Comparison of ENCODE assay signal across 13 mouse cellular contexts in the genomic region with DNA sequence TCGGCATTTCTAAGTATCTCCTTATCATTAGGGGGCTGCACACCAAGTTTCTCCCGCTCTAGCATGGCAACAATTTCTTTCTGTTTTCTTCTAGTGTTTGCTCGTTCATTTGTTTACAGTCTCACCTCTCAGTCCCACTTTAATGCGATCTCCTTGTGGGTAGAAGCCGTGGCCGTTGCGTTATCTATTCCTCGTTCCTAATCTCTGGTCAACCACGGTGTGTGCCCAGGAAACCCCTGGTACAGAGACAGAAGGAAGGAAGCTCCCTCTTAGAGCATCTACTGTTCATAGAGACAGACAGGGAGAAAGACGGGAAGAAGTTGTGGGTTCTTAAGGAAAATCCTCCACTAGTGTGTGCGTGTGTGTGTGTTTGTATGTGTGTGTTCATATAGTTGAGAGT.
"Had no signal": no experiment of that assay in that cellular context is flagged by ENCODE, and none has a peak within 500 bp of the region (broad histone marks: within the 10 kb centered on the region; RNA-seq: fewer than 3 reads in every experiment).

No protein-coding gene starts in this region.

- H3K27ac ChIP-seq: layer of hippocampus, adult 2 months; limb, embryonic 10.5 days; midbrain, embryonic 12.5 days; neural tube, embryonic 13.5 days had no signal

- H3K4me3 ChIP-seq: layer of hippocampus, adult 2 months; limb, embryonic 10.5 days; midbrain, embryonic 12.5 days; neural tube, embryonic 13.5 days had no signal

- H3K9me3 ChIP-seq: limb, embryonic 10.5 days; midbrain, embryonic 12.5 days; neural tube, embryonic 13.5 days had no signal

- H3K27me3 ChIP-seq: midbrain, embryonic 12.5 days; neural tube, embryonic 13.5 days had no signal

- H3K4me2 ChIP-seq: midbrain, embryonic 12.5 days; neural tube, embryonic 13.5 days had no signal

- H3K4me1 ChIP-seq: limb, embryonic 10.5 days; neural tube, embryonic 13.5 days had no signal

- DNase-seq: kidney, adult 18-20 months; kidney, postnatal 10 days; kidney, postnatal 4 days; lung, adult 2 months; lung, postnatal 36 days; right cerebral cortex, postnatal 14 days; thymus, postnatal 4 days had no signal

- ATAC-seq: lung, postnatal 0 days; midbrain, embryonic 16.5 days had no signal

- H3K9ac ChIP-seq: midbrain, embryonic 12.5 days; neural tube, embryonic 13.5 days had no signal

- H3K36me3 ChIP-seq: limb, embryonic 10.5 days; midbrain, embryonic 12.5 days; neural tube, embryonic 13.5 days had no signal
